Mouse (Mus musculus) E14TG2a.4 (cell line): ENCODE measurements around the gene Brf1.

ENCODE experiments used
- CTCF ChIP-seq: conservative IDR thresholded peaks from 2 replicates; pipeline ENCODE4 v1.5.1; 2014; ENCODE audit warnings: low read length
- NANOG ChIP-seq: IDR thresholded peaks from 2 replicates; pipeline ENCODE4 v1.6.1; 2014; ENCODE audit warnings: borderline replicate concordance, low read length, mixed read lengths
- POU5F1 ChIP-seq: IDR thresholded peaks from 2 replicates; pipeline ENCODE4 v1.6.1; 2014; ENCODE audit warnings: low read length, borderline replicate concordance

- no peak for TF ChIP-seq CTCF
- TF ChIP-seq NANOG = no peak
- TF ChIP-seq POU5F1 = no peak
Observed at GRCm38 (mm10) chr12:112961428-112961827, 39.1 kb downstream of the Brf1 start.
